Mouse (Mus musculus): ENCODE data around the gene Ubtf. TPM values are rescaled to one million over a fixed set of nuclear protein-coding genes. Genes with fewer than 3 reads are reported as not detected.
"Not testable (repeated sequence)": the region's sequence is repeated elsewhere in the genome, so short reads cannot be mapped to it uniquely, and the experiment has no call there.

Ubtf gene
- polyA plus RNA-seq, 1 experiment from 2014 or later: 65.5 TPM

DNA sequence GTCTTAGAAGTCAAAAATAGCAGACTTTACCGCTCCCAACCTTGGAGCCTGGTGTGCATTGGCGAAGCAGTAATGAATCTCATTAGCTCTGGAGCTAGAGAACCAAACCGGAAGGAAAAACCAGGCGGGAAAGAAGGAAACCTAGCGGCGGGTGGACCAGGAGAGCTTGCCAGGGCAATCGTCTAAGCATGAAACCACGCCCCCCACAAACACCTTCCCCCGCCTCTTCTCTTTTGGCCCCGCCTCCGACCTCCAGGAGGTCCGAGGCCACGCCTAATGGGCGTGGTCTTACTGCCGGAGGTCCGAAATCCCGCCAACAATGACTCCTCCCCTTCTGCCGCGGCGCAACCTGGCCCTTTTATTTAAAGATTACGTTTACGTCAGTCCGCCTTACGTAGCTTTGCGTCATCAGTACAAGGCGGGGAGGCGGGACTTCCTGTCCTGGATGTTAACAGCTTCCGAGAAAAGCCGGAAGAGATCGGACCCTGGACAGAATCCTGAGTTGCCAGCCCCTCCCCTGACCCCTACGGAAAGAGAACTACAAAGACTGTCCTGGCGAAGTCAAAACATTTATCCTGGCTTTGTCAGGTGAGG lies 34.9 kb downstream of the Ubtf start, which contains the start of gene Tmub2:
Gene Tmub2 (plus strand): TSS at position 431 of the 594 bp plus-strand sequence.
- ATAC-seq: peak; percentile 91

DNA sequence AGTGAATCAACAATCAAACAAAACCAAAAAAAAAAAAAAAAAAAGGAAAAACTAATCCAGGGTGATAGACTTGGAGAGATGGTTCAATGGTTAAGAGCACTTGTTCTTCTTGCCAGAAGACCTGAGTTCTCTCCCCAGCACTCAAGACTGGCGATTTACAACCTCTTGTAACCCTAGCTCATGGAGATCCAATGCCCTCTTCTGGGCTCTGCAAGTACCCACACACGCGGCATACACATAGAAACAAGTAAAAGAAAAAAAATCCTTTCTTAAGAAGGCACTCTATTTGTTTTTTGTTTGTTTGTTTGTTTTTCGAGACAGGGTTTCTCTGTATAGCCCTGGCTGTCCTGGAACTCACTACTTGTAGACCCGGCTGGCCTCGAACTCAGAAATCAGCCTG lies 35.6 kb downstream of the Ubtf start:
- WGBS: 89% methylated on average over 6 of the region's 6 CpGs
- Histone ChIP-seq H3K9ac (ENCODE audit: low read depth, low read length) (no peak overlapping the region), H3K4me2 (ENCODE audit: low read depth, low read length) (peak overlapping the region; percentile 45; the same call in 1 of the 2 replicates), H3K4me3 (ENCODE audit: low read length) (peak overlapping the region; percentile 65), H3K27ac (ENCODE audit: low read length) (no peak overlapping the region), H3K27me3 (replicated peaks; ENCODE audit: control insufficient read depth, insufficient read depth, low read length) (no peaks in the 10 kb centered on the region), H3K4me1 (ENCODE audit: control insufficient read depth, insufficient read depth, low read length) (peaks cover 12% of the 10 kb centered on the region), H3K9me3 (ENCODE audit: control insufficient read depth, low read length) (no peaks in the 10 kb centered on the region), H3K36me3 (ENCODE audit: control insufficient read depth, insufficient read depth, low read length) (peaks cover 12% of the 10 kb centered on the region)
- ATAC-seq: 0 out of 2 replicates have a peak, but pooled peaks have one; percentile 15

More for the DNA sequence above, 34.9 kb downstream of the Ubtf start, which contains the start of gene Tmub2:
- under 1% methylated on average over 32 of the region's 32 CpGs for WGBS
- peak within 1 kb of the TSS; percentile 65 for H3K4me3 ChIP-seq (ENCODE audit: low read length)
- H3K4me2 ChIP-seq (ENCODE audit: low read depth, low read length): peak within 1 kb of the TSS; percentile 56
- H3K4me1 ChIP-seq (ENCODE audit: control insufficient read depth, insufficient read depth, low read length): peaks cover 13% of the 10 kb centered on the region
- no peaks in the 10 kb centered on the region for H3K9me3 ChIP-seq (ENCODE audit: control insufficient read depth, low read length)
- no peaks in the 10 kb centered on the region for H3K27me3 ChIP-seq (replicated peaks; ENCODE audit: control insufficient read depth, insufficient read depth, low read length)
- H3K27ac ChIP-seq (ENCODE audit: low read length): peak within 1 kb of the TSS; percentile 85
- H3K9ac ChIP-seq (ENCODE audit: low read depth, low read length): peak within 1 kb of the TSS; percentile 90
- peaks cover 13% of the 10 kb centered on the region for H3K36me3 ChIP-seq (ENCODE audit: control insufficient read depth, insufficient read depth, low read length)

DNA sequence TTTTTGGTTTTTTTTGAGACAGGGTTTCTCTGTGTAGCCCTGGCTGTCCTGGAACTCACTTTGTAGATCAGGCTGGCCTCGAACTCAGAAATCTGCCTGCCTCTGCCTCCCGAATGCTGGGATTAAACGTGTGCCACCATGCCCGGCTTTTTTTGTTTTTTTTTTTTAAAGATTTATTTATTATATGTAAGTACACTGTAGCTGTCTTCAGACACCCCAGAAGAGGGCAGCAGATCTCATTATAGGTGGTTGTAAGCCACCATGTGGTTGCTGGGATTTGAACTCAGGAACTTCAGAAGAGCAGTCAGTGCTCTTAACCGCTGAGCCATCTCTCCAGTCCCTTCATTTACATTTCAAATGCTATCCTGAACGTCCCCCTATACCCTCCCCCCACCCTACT lies 39.3 kb downstream of the Ubtf start:
- H3K4me1 ChIP-seq (ENCODE audit: control insufficient read depth, insufficient read depth, low read length); H3K4me2 ChIP-seq (ENCODE audit: low read depth, low read length); H3K27me3 ChIP-seq (replicated peaks; ENCODE audit: control insufficient read depth, insufficient read depth, low read length); ATAC-seq; H3K27ac ChIP-seq (ENCODE audit: low read length); H3K36me3 ChIP-seq (ENCODE audit: control insufficient read depth, insufficient read depth, low read length); H3K9ac ChIP-seq (ENCODE audit: low read depth, low read length); H3K9me3 ChIP-seq (ENCODE audit: control insufficient read depth, low read length); H3K4me3 ChIP-seq (ENCODE audit: low read length): not testable (repeated sequence)
- WGBS: 66% methylated on average over 6 of the region's 6 CpGs

DNA sequence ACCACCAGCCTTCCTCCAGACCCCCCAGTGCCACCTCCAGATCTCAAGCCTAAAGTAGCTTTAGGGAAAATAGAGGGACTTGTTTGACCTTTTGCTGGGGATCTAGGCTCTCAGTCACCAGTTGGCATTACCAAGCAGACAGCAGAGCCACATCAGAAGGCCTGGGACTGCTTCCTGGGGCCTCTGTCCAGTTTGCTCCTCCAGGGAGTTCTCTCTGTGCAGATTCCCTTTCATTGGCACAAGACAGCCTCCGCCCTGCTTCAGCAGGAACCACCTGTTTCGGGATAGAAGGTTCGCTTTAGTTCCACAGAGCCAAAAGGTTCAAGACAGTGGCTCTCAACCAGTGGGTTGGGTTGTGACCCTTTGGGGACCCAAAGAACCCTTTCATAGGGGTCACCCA lies 39.9 kb downstream of the Ubtf start:
- H3K27ac ChIP-seq (ENCODE audit: low read length): no peak overlapping the region
- WGBS: 86% methylated on average over 3 of the region's 3 CpGs
- H3K4me1 ChIP-seq (ENCODE audit: control insufficient read depth, insufficient read depth, low read length): peaks cover 10% of the 10 kb centered on the region
- ATAC-seq: no peak
- H3K9ac ChIP-seq (ENCODE audit: low read depth, low read length): no peak overlapping the region
- no peak overlapping the region for H3K4me3 ChIP-seq (ENCODE audit: low read length)
- no peaks in the 10 kb centered on the region for H3K27me3 ChIP-seq (replicated peaks; ENCODE audit: control insufficient read depth, insufficient read depth, low read length)
- no peak overlapping the region for H3K4me2 ChIP-seq (ENCODE audit: low read depth, low read length)
- no peaks in the 10 kb centered on the region for H3K9me3 ChIP-seq (ENCODE audit: control insufficient read depth, low read length)
- no peaks in the 10 kb centered on the region for H3K36me3 ChIP-seq (ENCODE audit: control insufficient read depth, insufficient read depth, low read length)

DNA sequence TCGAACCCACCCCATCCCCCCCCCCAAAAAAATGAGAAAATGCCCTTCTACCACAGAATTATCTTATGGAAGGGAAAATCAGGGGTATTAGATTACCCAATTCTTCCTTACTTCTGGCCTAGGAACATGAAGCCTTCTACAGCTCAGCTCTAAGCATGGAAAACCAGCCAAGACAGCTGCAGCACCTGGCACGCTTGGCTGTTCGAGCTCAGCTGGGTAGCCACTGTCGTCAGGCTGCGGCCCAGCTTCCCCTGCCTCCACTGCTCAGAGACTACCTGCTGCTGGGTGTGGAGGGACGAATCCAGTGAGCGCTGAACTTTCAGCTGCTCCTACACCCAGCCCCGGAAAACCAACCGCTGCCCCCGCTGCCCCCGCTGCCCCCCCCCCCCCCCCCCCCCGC lies 41.8 kb downstream of the Ubtf start:
- Histone ChIP-seq H3K4me3 (ENCODE audit: low read length) (no peak overlapping the region), H3K27me3 (replicated peaks; ENCODE audit: control insufficient read depth, insufficient read depth, low read length) (no peaks in the 10 kb centered on the region), H3K36me3 (ENCODE audit: control insufficient read depth, insufficient read depth, low read length) (no peaks in the 10 kb centered on the region), H3K4me2 (ENCODE audit: low read depth, low read length) (no peak overlapping the region), H3K9ac (ENCODE audit: low read depth, low read length) (no peak overlapping the region), H3K27ac (ENCODE audit: low read length) (no peak overlapping the region), H3K4me1 (ENCODE audit: control insufficient read depth, insufficient read depth, low read length) (peaks cover 10% of the 10 kb centered on the region), H3K9me3 (ENCODE audit: control insufficient read depth, low read length) (no peaks in the 10 kb centered on the region)
- no peak for ATAC-seq
- 70% methylated on average over 10 of the region's 12 CpGs for WGBS

DNA sequence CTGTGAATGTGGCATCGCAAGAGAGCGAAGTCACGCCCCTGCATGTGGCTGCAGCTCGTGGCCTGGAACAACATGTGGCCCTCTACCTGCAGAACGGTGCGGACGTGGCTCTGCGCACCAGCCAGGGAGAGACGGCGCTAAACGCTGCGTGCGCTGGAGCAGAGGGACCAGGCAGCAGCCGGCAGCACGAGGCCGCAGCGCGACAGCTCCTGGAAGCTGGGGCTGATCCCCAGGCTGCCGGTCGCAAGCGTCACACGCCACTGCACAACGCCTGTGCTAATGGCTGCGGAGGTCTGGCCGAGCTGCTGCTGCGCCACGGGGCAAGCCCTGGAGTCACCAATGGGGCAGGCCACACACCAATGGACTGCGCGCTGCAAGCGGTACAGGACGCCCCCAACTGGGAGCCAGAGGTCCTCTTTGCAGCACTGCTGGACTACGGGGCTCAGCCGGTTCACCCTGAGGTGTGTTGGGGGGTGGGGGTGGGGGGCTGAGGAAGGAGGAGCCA lies 43.1 kb downstream of the Ubtf start:
- Histone ChIP-seq H3K4me1 (ENCODE audit: control insufficient read depth, insufficient read depth, low read length) (peaks cover 10% of the 10 kb centered on the region), H3K27ac (ENCODE audit: low read length) (no peak overlapping the region), H3K36me3 (ENCODE audit: control insufficient read depth, insufficient read depth, low read length) (no peaks in the 10 kb centered on the region), H3K4me2 (ENCODE audit: low read depth, low read length) (peak overlapping the region; percentile 90), H3K9ac (ENCODE audit: low read depth, low read length) (peak overlapping the region; percentile 69), H3K27me3 (replicated peaks; ENCODE audit: control insufficient read depth, insufficient read depth, low read length) (no peaks in the 10 kb centered on the region), H3K4me3 (ENCODE audit: low read length) (peak overlapping the region; percentile 42), H3K9me3 (ENCODE audit: control insufficient read depth, low read length) (no peaks in the 10 kb centered on the region)
- peak; percentile 82 for ATAC-seq
- WGBS: 2% methylated on average over 33 of the region's 33 CpGs

DNA sequence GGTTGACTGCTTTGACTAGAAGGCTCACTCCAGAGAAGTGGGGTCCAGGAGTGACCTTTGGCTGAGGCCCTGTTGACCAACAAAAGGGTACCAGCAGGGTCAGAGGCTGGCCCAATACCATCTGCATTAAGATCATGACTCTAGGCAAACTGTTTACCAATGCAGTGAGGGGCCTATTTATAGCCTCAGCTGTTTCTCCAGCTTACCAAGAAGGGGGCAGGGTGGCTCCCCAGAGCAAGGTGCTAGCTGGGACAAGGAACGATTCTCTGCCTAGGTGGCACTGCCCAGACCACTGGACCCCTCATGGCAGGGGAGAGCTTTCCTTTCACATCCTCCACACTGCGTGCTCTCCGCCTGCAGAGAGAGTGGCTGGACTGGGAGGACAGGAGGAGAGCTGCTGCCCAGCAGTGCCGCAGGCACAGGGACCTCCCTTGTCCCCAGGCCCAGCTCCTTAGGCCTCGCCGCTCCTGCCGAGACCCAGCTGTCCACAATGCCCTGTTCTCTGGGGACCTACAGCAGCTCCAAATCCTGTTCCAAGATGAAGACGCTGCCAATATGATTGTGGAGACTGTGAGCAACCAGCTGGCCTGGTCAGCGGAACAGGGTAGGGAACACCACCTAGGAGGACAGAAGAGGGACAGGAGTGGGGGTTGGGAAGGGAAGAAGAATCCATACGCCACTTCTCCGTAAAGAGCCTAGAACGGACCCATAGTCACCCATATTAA lies 50.9 kb downstream of the Ubtf start, which contains the start of gene Asb16:
Gene Asb16 (plus strand): TSS at position 224 of the 725 bp plus-strand sequence.
- ATAC-seq: no peak
- H3K4me1 ChIP-seq (ENCODE audit: control insufficient read depth, insufficient read depth, low read length): peaks cover 5% of the 10 kb centered on the region
- peak within 1 kb of the TSS; percentile 19; the same call in 1 of the 2 replicates for H3K9ac ChIP-seq (ENCODE audit: low read depth, low read length)
- H3K27ac ChIP-seq (ENCODE audit: low read length): no peak within 1 kb of the TSS
- no peaks in the 10 kb centered on the region for H3K27me3 ChIP-seq (replicated peaks; ENCODE audit: control insufficient read depth, insufficient read depth, low read length)
- no peak within 1 kb of the TSS for H3K4me3 ChIP-seq (ENCODE audit: low read length)
- H3K9me3 ChIP-seq (ENCODE audit: control insufficient read depth, low read length): no peaks in the 10 kb centered on the region
- H3K36me3 ChIP-seq (ENCODE audit: control insufficient read depth, insufficient read depth, low read length): 0 out of 2 replicates have a peak, but pooled peaks cover 4% of the 10 kb centered on the region
- H3K4me2 ChIP-seq (ENCODE audit: low read depth, low read length): no peak within 1 kb of the TSS
- WGBS: 89% methylated on average over 12 of the region's 12 CpGs

DNA sequence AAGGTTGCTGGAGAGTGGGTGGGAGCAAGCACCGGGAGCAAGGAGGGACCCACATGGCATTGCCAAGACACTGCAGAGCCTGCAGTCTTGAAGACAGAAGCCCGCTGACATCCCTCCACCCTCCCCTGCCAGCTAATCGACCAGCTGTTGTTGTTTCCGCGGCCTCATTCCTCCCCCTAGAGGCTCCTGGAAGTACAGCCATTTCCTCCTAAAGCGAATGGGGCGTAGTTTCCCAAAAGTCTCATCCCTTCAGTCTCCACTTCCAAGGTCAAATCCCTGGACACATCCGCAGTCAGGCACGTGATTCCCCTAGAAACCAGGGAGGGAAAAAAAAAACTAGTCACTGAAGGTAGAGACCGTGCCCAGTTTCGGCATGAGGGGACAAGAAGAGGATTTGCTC lies 52.1 kb downstream of the Ubtf start:
- peak; percentile 58 for ATAC-seq
- no peaks in the 10 kb centered on the region for H3K27me3 ChIP-seq (replicated peaks; ENCODE audit: control insufficient read depth, insufficient read depth, low read length)
- no peak overlapping the region for H3K4me3 ChIP-seq (ENCODE audit: low read length)
- peaks cover 5% of the 10 kb centered on the region for H3K4me1 ChIP-seq (ENCODE audit: control insufficient read depth, insufficient read depth, low read length)
- no peak overlapping the region for H3K4me2 ChIP-seq (ENCODE audit: low read depth, low read length)
- peaks cover 7% of the 10 kb centered on the region; the same call in 1 of the 2 replicates for H3K36me3 ChIP-seq (ENCODE audit: control insufficient read depth, insufficient read depth, low read length)
- no peaks in the 10 kb centered on the region for H3K9me3 ChIP-seq (ENCODE audit: control insufficient read depth, low read length)
- peak overlapping the region; percentile 19; the same call in 1 of the 2 replicates for H3K9ac ChIP-seq (ENCODE audit: low read depth, low read length)
- H3K27ac ChIP-seq (ENCODE audit: low read length): no peak overlapping the region
- 5% methylated on average over 11 of the region's 11 CpGs for WGBS

DNA sequence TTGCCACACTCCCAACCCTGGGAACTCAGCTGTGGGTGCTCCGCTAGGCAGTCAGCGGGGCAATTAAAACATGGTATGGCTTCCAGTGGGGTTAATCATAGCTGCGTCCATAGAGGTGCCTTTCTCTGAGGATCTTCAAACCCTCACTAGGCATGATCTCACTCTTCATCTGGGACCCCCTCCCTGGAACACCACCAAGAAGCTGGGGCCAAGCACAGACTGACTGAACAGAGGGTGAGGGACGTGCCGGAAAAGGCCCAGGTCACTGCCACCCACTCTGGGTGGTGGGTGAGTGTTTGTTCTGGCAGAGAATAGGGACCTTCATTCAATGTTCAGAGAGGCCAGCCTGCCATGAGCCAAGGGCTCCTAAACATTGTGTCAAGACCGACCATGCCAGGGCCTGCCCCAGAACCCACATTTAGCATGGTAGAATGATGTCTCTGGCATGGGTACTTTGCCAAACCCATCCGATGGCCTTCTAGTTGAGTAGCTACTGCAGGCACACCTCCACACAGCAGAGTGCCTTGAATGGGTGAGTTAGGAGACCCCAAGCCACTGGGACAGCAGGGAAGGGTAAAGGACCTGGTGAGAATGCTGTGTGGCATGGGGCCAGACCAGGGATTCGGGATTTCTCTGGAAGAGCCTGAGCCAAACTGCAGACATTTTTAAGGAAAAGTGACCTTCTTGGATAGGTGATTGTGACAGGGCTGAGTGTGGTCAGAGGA lies 52.7 kb downstream of the Ubtf start:
- H3K4me1 ChIP-seq (ENCODE audit: control insufficient read depth, insufficient read depth, low read length): peaks cover 5% of the 10 kb centered on the region
- ATAC-seq: 0 out of 2 replicates have a peak, but pooled peaks have one; percentile 7
- 91% methylated on average over 8 of the region's 8 CpGs for WGBS
- no peak overlapping the region for H3K27ac ChIP-seq (ENCODE audit: low read length)
- no peak overlapping the region for H3K4me3 ChIP-seq (ENCODE audit: low read length)
- H3K4me2 ChIP-seq (ENCODE audit: low read depth, low read length): no peak overlapping the region
- H3K36me3 ChIP-seq (ENCODE audit: control insufficient read depth, insufficient read depth, low read length): peaks cover 13% of the 10 kb centered on the region; the same call in 1 of the 2 replicates
- no peaks in the 10 kb centered on the region for H3K9me3 ChIP-seq (ENCODE audit: control insufficient read depth, low read length)
- H3K27me3 ChIP-seq (replicated peaks; ENCODE audit: control insufficient read depth, insufficient read depth, low read length): no peaks in the 10 kb centered on the region
- H3K9ac ChIP-seq (ENCODE audit: low read depth, low read length): no peak overlapping the region
